Mouse (Mus musculus) G1E (cell line): ENCODE results near the gene Znrf4.

Experiments used
- CTCF ChIP-seq: IDR thresholded peaks from 2 replicates; pipeline ENCODE4 v1.5.1; 2012; ENCODE audit warnings: low read depth, low read length, inconsistent platforms, mixed read lengths
- POLR2AphosphoS5 ChIP-seq: IDR thresholded peaks from 2 replicates; pipeline ENCODE4 v1.6.1; 2012; ENCODE audit warnings: low read depth, low read length, inconsistent platforms; ENCODE audit not compliant: insufficient replicate concordance

DNA sequence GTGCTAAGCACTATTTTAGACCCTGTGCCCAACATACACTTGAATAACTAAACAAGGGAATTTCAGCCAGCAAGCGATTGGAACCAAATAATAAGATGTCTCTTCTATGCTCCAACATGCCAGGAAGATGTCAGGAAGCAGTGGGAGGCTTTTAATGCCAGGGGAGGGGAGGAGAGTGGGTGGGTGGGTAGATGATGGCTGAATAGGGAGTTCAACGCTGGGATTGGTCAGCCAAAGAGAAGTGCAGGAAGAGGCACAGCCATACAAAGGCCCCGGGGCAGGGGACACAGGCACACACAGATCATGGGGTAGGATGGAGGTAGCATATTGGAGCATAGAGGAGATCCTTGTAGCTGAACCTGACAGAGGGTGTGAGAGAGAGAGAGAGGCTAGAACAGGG lies 24.6 kb upstream of the Znrf4 start:
- no peak for TF ChIP-seq POLR2AphosphoS5
- TF ChIP-seq CTCF, result no peak
